Mouse (Mus musculus): ENCODE measurements at regions not wholly inside any gene's neighbourhood (a gene's known extent, or its start where the extent isn't known, plus 50 kb on each side); places are given as distances from the start of the nearest gene placed in this dataset.
A peak's percentile ranks its signal among the peaks of the same experiment; 100 is the strongest.

GRCm38 (mm10) chr1:159034952-159035351, 54.7 kb upstream of the Pappa2 start:
- DNase-seq (ENCODE audit: low spot score in 2 of 2) = no peak

- no peak for DNase-seq (ENCODE audit: low spot score in 2 of 2)
These were observed 56.1 kb upstream of the Pappa2 start for GRCm38 (mm10) chr1:159036371-159036770.

GRCm38 (mm10) chr1:159045870-159046385, 65.6 kb upstream of the Pappa2 start:
- DNase-seq (ENCODE audit: low spot score in 2 of 2) = no peak

- DNase-seq (ENCODE audit: low spot score in 2 of 2) = peak in 1 of 2 experiments; percentile 3
These were observed 84.7 kb upstream of the Pappa2 start for GRCm38 (mm10) chr1:159065024-159065423.

- DNase-seq (ENCODE audit: low spot score in 2 of 2) = no peak
These were observed 118.9 kb upstream of the Pappa2 start for GRCm38 (mm10) chr1:159099205-159099604.

- no peak for DNase-seq (ENCODE audit: low spot score in 2 of 2)
These were observed 109.9 kb upstream of the Cop1 start for GRCm38 (mm10) chr1:159122201-159122600.

GRCm38 (mm10) chr1:159124874-159125273, 107.2 kb upstream of the Cop1 start:
- DNase-seq (ENCODE audit: low spot score in 2 of 2) = no peak

GRCm38 (mm10) chr1:159135301-159135700, 96.8 kb upstream of the Cop1 start:
- DNase-seq (ENCODE audit: low spot score in 2 of 2) = peak; percentile 89 to 91

GRCm38 (mm10) chr1:159147788-159148497, 84.2 kb upstream of the Cop1 start:
- DNase-seq (ENCODE audit: low spot score in 2 of 2) = no peak

GRCm38 (mm10) chr1:159148498-159149187, 83.5 kb upstream of the Cop1 start:
- no peak for DNase-seq (ENCODE audit: low spot score in 2 of 2)

- no peak for DNase-seq (ENCODE audit: low spot score in 2 of 2)
These were observed 82.9 kb upstream of the Cop1 start for GRCm38 (mm10) chr1:159149207-159149606.

- DNase-seq (ENCODE audit: low spot score in 2 of 2) = no peak
These were observed 82.4 kb upstream of the Cop1 start for GRCm38 (mm10) chr1:159149721-159150120.

GRCm38 (mm10) chr1:159150351-159150750, 81.8 kb upstream of the Cop1 start:
- no peak for DNase-seq (ENCODE audit: low spot score in 2 of 2)

GRCm38 (mm10) chr1:159156428-159156827, 75.7 kb upstream of the Cop1 start:
- DNase-seq (ENCODE audit: low spot score in 2 of 2) = no peak

GRCm38 (mm10) chr1:159160035-159160960, 71.8 kb upstream of the Cop1 start:
- DNase-seq (ENCODE audit: low spot score in 2 of 2) = no peak

- DNase-seq (ENCODE audit: low spot score in 2 of 2) = peak in 1 of 2 experiments; percentile 8
These were observed 68.8 kb upstream of the Cop1 start for GRCm38 (mm10) chr1:159163113-159163885.

- DNase-seq (ENCODE audit: low spot score in 2 of 2) = no peak
These were observed 50.1 kb upstream of the Cop1 start for GRCm38 (mm10) chr1:159182031-159182430.

Measured in right cerebral cortex, adult 2 months (tissue).